Mouse (Mus musculus) frontal cortex, adult (tissue): ENCODE measurements at regions not wholly inside any gene's neighbourhood (a gene's known extent, or its start where the extent isn't known, plus 50 kb on each side); places are given as distances from the start of the nearest gene placed in this dataset.

Experiments used
- ATAC-seq: cut with Nextera tagmentation; 2 replicates; pipeline ENCODE4 v1.9.2; 2017; ENCODE audit warnings: mild to moderate bottlenecking, moderate library complexity, mixed read lengths; ENCODE audit not compliant: low TSS enrichment

DNA sequence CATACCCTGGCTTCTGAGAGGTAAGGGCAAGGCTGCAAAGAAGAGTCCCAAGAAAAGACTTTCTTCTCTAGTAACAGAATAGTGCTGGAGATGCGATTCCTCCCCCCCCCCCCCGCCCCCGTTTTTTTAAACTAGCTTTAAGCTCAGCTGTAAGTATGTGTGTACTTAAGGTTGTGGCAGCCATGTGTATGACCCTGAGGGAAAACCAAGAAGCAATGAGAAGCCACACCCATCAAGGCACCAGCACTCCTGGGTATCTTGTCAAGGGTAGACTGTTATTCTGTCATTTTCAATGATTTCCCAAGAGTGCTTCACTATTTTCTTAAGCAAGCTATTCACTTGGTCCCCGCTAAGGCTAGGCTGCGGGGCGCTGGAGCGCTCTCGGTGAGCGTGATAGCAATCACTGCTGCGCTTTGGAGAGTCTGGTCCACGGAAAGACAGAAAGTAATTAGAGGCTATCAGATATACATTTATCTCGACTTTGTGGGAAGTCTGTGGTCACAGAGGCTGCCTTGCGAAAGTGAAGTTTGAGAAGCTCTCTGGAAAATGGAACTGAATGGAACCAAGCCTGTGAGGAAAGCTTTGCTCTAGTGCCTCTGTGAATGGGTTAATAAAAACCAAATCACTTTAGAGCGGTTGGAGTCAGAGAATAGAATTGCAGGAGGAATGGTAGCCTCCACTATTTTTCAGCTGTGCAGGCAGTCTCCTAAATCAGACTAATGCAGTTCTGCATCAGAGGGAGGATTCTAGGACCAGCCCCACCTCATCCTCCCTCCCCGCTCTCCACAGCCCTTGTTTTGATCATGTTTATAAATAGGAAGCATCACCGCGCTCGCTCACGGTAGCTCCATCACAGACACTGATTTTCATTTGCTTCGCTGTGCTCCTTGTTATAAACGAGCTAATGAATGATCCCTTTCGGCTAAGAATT is 114.8 kb upstream of the Bmp2 start:
- ATAC-seq: peak; percentile 90

DNA sequence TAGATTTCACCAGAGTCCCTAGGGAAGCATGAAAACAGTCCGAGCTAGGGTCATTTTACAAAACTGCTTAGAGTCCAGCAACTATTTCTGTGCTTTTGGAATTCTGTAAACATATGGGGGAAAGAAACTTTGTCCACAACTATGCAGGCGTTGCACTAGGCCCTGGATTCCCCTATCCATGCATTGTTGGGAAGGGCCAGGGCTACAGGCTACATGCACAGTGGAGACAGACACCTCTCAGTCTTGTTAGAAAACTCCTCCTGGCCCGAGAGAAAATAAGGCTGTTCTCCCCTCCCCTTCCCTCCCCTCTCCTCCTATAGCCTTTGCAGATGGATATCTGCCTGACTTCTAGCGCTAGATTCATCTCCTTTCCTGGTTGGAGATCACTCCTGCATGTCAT is 113.9 kb upstream of the Bmp2 start:
- no peak for ATAC-seq

DNA sequence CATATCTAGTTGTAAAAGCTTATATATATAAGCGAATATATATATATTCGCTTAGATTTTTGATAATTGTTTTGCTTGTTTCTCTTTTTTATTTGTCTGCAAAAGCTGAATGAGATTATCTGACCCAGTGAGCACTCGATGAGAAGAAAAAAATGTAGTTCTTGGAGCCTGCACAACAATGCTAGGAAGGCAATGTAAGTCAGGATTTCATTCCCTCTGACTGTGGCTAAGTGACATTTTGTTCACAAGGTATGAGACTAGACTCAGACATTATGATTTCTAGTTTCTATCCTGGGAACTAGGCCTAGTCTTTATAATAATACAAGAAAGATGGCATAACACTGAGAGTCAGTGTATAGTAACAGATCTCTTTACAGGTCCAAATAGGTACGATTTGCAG is 108.9 kb upstream of the Bmp2 start:
- no peak for ATAC-seq

DNA sequence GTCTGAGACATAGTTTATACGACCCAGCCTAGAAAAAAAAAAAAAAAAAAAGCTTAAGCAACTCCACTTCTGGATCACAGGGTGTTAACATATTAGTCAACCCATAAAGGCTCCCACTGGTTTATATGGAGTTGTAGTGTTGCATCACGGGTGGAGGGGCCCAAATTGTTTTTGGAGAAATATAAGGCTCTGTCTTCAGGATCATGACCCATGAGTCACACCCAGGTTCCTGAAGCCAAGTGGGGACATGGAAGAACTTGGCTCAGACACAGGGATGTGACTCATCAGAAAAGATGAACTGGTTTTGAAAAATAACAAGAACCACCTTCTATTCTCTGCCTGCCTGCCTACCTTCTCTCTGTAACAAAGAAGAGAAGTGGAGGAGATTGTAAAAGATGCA is 108.5 kb upstream of the Bmp2 start:
- no peak for ATAC-seq

DNA sequence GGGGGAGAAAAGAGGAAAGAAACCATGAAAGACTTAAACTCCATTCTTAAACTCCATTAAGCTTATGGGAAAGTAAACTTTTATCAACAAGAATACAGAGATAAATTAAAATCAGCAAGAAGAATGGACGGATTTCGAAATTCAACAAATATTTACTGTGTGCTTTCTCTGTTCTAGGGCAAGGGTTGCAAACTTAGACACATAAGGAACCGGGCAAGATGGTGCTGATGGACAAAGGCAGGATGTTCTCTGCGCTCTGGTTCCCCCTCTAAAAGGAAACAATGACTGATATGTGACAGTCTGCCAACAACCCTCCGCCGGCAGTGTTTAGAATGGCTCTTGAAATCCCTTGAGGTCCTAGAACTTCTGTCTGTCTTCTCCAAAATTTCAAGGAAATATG is 99.0 kb upstream of the Bmp2 start:
- ATAC-seq: no peak

DNA sequence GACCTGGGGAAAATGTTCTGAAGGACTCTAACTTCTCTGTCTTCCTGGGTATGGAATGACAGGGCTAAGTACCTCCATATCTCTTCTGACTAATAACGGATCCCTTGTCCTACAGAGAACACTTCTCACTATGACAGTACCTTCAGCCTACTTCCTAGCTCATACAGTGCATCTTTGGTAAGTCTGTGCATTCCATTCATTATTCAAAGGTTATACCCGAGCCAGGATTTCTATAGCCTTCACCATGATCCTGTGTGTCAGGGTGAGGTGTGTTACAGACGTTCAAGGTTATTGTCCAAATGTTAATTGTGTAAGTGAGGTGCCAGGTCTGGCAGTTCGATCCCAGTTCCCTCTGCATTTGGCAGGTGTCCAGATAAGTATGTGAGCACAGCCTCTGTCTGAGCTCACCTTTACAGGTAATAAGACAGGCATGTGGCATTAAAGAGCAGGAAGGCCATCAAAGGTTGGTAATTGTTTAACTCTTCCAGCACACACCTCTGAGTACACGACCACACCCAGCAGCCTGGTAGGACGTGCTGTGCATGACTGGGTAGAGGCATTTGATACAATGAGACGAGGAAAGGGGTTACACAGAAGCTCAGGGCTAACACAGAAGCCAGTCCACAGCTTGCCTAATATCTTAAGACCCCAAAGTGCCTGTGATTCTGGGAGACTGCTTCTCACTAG is 96.3 kb upstream of the Bmp2 start:
- ATAC-seq: no peak

DNA sequence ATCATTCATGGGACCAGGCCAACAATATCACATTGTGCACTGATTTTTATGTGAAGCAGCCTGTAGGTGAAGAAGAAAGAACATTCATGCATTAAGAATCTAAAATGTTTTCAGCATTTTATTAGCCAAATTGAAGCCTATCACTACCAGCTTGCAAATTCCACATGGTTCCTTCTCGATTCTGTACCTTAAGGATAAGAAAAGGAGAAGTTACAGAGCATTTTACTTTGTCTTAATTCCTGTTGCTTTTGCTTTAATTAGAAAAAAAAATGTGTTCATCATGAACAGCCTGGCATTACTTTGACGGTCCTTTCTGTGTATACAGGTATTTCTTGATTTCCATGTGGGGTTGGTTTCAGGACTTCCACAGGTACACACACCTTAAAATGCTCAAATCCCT is 95.2 kb upstream of the Bmp2 start:
- ATAC-seq: no peak

DNA sequence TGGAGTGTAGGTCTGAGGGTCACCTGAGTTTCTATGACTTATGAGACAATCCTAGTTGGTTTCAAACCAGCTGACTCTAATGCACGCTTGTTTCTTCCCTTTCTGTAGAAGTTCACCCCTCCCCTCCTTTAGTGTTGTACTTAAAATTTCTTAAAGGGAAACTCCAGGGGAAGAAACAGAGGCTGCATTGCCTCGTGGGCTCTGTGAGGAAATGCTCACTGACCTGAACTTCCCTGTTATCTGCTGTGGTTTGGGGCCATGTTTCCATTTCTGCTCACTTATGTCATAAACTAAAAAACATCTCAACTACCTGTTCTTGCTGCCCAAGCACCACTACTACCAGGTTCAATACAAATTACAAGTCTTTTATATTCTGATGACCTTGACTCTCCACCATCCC is 93.2 kb upstream of the Bmp2 start:
- ATAC-seq: no peak

DNA sequence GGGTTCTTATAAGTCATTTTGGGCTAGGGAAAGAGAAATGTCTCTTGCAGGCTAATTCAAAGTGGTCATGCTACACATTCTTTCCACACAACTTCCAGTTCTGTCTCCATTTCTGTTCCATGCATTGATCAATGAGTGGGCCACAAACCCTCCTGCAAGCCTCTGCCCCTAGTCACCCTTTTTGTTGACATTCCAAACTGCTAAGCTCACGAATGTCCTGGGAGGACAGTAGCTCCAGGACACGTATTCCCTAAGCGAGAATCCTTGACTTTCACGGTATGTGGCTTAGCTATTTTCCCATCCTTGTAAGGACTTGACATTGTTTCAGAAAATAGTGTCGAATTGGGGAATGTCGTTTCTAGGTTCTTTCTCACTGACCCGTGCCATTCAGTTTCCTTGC is 91.1 kb upstream of the Bmp2 start:
- no peak for ATAC-seq

DNA sequence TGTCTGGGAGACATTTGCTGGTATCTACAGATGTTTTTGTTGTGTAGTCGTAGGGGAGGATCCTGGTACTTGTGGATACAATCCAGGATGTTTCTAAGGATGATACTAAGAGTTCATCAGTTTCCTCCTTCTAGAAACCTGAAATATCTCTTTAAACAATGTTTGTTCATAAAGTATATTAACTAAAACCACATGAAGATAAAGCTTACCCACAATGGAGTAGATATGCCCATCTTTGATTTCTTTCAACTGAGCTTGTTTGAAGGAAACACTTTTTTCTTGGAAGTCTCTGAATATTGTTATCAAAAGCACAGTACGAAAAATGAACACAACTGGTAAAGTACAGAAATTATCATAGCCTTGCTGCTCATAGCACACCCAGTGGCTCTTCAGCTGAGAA is 89.6 kb upstream of the Bmp2 start:
- ATAC-seq: no peak

DNA sequence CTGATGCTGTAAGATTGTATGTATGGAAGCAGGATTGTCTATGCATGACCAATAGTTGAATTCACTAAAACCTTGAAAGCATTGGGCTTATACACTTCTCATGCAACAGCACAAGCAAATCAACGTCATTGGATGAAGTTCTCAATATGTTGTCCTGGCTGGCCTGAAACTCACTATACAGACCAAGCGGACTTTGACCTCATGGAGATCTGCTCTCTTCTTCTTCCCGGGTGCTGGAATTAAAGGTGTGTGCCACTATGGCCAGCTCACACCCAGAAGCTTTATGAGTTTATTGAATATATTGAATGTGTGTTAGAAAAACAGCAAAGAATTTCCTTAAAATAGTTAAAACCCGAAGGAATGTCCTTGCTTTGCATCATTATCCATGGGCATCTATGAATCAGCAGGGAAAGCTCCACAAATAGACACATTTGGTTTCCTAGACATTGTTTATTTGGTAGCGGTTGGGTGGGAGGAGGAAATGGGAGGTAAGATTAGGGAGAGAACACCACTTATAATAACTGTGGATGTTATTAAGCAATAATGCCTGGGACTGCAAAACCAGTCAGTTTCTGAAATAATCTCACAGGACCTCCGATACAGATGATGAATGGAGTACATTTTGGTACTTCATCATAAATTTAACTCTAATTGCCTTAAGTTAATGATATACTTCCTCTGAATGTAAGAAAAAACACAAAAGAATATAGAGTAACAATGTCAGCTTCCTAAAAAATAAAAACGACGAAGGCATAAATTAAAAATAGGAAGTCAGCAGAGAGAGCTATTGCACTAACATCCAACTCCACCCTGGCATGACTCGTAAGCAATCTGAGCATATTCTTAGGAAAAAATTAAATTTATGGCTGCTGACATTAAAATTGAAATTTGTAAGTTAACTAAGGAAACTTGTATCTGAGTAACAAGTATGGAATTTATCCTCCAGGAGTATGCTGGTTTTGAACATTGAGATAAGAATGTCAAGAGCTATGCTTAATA is 84.5 kb upstream of the Bmp2 start:
- ATAC-seq: no peak

DNA sequence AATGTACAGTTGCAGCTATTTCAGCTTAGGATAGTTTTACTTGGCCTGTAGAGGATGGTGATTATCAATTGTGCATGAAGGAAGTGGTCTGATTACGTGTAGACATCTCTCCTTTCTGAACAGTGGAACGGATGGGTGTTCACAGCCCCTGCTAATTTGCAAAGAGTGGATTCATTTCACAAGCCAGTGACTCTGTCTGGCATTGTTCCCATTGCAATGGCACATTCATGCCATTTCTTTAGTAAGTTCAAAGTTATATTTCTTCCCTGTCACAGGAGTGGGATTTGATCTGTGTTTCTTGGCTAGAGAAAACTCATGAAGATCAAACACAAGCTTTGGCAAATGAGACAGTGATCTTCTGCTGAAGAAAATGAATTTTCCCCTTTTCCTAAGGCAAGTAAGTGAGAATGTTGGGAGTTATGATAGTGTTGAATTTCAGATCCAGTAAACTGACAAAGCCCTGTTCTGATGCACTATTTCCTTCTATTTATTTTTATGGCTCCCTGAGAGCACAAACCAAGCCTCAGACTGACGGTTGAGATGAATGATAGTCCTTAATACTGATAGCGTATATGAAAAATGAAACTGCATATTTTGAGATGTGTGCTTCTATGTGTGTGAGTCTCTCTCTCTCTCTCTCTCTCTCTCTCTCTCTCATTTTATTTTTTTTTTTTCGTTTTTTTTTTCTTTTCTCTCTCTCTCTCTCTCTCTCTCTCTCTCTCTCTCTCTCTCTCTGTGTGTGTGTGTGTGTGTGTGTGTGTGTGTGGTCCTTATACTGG is 78.8 kb upstream of the Bmp2 start:
- no peak for ATAC-seq

DNA sequence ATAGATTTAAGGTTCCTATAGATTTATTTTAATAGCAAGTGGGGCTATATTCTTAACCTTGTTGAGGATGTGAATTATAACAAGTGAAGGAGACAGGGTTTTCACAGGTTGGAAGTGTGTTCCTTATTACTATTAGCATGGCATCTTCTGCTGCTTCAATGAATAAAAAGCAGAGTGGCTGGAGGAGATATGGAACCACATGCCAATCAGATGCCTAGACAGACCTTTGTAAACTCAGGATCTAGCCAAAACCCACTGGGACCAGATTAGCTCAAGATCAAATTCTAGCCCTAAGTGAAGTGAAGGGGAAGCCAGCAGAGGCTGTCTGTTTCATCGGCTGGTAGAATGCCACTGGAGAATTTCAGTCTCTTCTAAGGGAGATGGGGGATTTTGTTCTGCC is 77.8 kb upstream of the Bmp2 start:
- no peak for ATAC-seq

DNA sequence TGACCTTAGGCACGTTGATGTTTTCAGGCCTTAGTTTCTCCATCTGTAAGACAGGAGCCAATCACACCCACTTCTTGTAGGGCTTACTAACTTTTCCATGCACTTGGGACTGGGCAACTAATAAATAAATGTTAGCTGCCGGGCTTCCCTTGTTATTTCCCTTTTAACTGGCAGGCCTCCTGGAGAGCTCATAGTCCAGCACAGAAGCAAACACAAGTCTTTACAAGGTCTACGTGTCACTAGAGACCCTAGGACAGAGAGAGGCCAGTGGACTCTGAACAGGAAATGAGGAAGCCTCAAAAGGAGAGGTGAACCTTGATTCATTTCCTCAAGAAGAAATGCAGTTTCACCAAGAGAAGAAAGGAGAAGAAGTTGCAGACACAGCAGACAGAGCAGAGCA is 71.1 kb upstream of the Bmp2 start:
- no peak for ATAC-seq

DNA sequence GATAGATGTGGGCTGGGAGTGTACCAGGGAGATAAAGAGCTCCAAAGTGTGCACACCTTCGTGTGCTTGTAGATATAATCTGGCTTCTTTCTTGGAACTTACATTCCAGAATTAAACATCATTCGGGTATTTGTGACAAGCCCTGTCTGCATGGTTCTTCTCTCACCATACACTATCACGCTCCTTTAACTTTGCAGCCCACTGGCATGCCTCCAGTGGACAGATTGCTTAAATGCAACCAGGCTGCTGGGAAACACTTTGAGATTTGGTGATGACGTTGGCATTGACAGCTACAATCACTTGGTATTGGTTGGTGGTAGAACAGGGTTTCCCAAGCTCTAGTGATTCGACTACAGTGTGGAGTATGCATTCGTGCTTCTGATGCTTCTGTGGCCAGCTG is 70.7 kb upstream of the Bmp2 start:
- no peak for ATAC-seq

DNA sequence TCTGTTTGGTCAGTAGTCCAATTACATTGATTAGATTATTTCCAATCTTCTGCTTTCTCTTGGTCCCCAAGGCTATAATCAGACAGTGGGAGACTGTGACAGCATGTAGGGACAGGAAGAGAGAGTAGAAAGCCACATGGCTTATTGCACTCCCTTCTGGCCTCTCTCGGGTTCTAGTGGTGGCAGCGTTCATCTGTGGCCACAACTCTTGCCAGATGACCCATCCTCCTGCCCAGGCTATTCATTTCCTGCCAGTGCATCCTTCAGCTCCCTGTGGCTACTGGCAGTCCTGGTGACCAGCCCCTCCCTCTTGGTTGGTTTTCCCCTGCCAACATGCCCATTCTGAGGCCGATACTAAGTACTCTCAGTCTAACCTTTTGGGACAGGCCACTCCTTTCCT is 70.2 kb upstream of the Bmp2 start:
- ATAC-seq: no peak

DNA sequence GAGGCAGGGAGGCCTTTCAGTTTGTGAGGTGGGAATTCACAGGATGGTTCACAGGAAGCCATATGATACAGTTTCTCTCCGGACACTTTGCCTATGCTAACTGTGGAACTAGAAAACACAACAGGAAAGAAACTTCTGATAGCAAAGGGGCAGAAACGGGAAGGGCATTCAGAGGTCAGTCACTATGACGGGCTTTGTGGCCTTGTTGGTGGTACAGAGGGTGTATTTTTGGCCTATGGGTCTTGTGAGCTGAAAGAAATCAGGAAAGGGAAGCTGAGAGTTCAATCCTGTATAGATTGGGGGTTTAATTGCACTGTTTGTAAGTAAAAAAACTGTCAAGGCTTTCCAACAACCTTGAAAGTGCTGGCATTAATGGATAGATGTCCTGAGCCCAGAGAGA is 56.5 kb upstream of the Bmp2 start:
- no peak for ATAC-seq

DNA sequence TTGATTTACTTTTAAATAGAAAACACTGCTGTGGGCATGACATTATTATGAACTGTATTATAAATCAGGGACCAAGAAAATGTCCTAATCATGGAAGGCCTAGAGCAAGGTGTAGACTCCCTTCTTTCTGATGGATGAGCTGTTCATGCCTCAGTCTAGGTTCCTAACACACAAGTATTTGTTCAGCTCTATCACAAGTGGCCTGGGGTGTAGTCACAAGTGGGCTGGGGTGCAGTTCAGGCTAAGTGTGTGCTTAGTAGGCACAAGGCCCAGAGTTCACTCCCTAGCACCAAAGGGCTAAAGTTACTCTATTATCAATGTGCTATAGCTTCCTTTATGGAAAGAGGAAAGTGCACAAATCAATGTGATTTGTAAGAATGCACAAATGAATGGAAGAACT is 55.6 kb upstream of the Bmp2 start:
- ATAC-seq: no peak

DNA sequence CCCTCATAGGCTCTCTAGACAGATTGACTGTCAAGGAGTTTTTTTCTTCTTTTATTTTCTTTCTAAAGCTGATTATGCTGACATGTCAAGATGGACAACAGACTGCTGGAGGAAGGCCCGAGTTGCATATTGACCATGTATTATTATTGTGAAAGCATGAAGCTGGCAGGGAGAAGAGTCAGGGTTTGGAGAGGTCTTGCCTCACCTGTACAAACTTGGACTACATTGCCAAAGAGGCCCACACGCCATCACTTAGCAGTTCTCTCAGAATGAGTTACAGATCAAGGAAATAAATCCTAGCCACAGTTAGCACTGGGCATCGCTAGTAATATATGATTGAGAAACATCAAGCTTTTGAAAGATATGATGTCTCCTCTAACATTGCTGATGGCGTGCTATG is 54.9 kb upstream of the Bmp2 start:
- ATAC-seq: no peak

DNA sequence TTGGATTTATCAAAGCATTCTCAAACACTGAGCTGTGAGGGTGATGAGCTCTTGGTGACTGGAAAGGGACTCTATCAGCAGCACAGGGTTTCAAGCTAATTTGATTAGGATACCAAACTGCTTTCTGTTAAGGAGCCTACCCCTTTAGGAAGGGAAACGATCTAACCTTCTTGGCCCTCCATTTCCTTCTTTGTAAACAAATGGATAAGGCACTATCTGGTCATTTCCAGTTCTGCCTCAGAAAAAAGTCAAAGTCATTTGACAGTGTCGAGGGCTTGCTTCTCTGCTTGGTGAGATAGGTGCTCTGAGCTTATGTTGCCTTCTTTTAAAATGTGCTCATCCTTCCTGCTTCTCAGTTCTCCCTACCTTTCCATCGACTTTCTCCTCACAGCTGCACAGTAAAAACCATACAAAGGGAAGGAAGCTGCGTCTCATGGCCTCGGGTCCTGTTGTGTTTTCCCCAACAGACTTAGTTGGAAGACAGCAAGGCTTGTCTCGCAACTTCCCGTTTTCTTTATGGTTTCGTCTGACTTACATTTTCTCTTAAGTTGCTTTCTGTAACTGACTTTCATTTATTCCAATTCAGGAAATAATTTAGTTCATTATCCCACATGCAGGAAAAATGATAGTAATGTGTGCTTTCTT is 54.3 kb upstream of the Bmp2 start:
- ATAC-seq: no peak

DNA sequence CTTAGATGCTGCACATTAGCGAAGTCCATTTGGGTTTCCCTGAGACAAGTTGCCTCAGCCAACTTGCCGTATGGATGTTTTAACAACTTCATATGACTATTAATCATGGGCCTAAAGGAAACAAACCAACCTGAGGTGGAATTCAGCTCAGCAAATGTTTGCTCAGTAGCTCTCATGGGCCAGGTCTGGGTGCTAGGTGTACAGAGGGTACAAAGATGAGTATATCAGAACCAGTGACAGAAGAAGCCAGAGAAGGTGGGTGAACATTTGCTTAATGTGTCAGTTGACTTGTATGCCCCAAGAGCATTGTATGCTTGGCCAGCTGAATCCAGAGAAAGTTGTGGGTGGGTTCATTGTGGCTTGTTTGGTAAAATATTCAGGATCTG is 53.8 kb upstream of the Bmp2 start:
- no peak for ATAC-seq
